Mouse (Mus musculus): Measurements from ENCODE around the gene Rack1. TPM values are rescaled to one million over a fixed set of nuclear protein-coding genes. Genes with fewer than 3 reads are reported as not detected.

The Rack1 gene
- total and polyA plus RNA-seq, 3 experiments: 3,744 to 6,330 (median 5,265) TPM

DNA sequence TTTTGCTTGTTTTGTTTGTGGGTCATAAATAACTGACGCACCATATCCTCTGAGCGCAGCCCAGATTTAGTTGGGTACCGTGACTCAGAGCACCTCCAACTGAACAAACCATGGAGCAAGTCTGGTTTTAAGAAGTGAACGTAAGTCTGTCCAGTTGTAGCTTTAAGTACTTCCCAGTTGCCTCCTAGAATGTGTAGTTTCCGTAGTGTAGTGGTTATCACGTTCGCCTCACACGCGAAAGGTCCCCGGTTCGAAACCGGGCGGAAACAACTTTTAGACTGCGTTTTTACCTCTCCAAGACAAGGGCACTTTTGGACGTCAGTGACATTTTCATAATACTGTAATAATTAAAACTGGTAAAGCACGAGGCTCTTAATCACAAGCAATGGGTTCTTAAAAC lies 18.2 kb downstream of the Rack1 start:
- Histone ChIP-seq H3K4me2 (ENCODE audit: insufficient read depth, low read depth, poor library complexity, severe bottlenecking) (peak overlapping the region; percentile 88), H3K27ac (ENCODE audit: insufficient read depth, low read depth) (no peak overlapping the region), H3K4me3 (replicated peaks in 1 of 3; ENCODE audit: low read depth in 2 of 3, low read length in 2 of 3, poor library complexity in 1 of 3) (peak overlapping the region; percentile 65 to 94 (median 85)), H3K36me3 (replicated peaks in 1 of 2; ENCODE audit: control insufficient read depth in 1 of 2, insufficient read depth in 1 of 2, low read length in 1 of 2) (peaks cover 8 to 24% of the 10 kb centered on the region in 2 experiments), H3K9ac (ENCODE audit: insufficient read depth, low read depth) (peak overlapping the region; percentile 88), H3K9me3 (replicated peaks; ENCODE audit: low read length) (no peaks in the 10 kb centered on the region), H3K4me1 (ENCODE audit: control insufficient read depth in 1 of 2, insufficient read depth in 2 of 2) (peaks cover 9 to 67% of the 10 kb centered on the region in 2 experiments), H3K27me3 (replicated peaks) (no peaks in the 10 kb centered on the region), H3K79me2 (replicated peaks; ENCODE audit: control insufficient read depth, extremely low read depth, insufficient read depth, poor library complexity, severe bottlenecking) (peaks cover 27% of the 10 kb centered on the region)
- dilution Hi-C loops (cut with MboI; ENCODE audit: extremely low pct_ligation_motif_present, extremely low pct_unique_long_range_greater_than_20kb, low sequenced_read_pairs): no loop called here
- DNase-seq (ENCODE audit: extremely low read depth): peak; percentile 98
- no peak for TF ChIP-seq RCOR1 (conservative IDR thresholded peaks at IDR 0.05; ENCODE audit: low read depth, low read length)
- TF ChIP-seq POLR2AphosphoS2 (IDR thresholded peaks at IDR 0.05; ENCODE audit: low read depth, low read length): no peak
- no peak for TF ChIP-seq NELFE (IDR thresholded peaks at IDR 0.05; ENCODE audit: low read depth, low read length)
- TF ChIP-seq MAZ (IDR thresholded peaks at IDR 0.05; ENCODE audit: low read depth, low read length): no peak
- peak; percentile 48 for TF ChIP-seq JUND (conservative IDR thresholded peaks at IDR 0.05; ENCODE audit: low read depth, low read length)
- TF ChIP-seq IRF4 (IDR thresholded peaks at IDR 0.05; ENCODE audit: low read depth, low read length): no peak; the same call in 1 of the 2 replicates
- no peak for TF ChIP-seq GABPA (IDR thresholded peaks at IDR 0.05; ENCODE audit: insufficient replicate concordance, low read depth, low read length)
- TF ChIP-seq TCF12 (IDR thresholded peaks at IDR 0.05; ENCODE audit: low read depth, low read length): no peak
- TF ChIP-seq MAX (IDR thresholded peaks at IDR 0.05; ENCODE audit: low read length): no peak
- no peak for TF ChIP-seq CHD2 (IDR thresholded peaks at IDR 0.05; ENCODE audit: low read length)
- TF ChIP-seq USF2 (conservative IDR thresholded peaks at IDR 0.05; ENCODE audit: low read depth, low read length): no peak
- no peak for TF ChIP-seq PAX5 (IDR thresholded peaks at IDR 0.05; ENCODE audit: low read length)
- no peak for TF ChIP-seq HCFC1 (IDR thresholded peaks at IDR 0.05; ENCODE audit: low read depth, low read length)
- TF ChIP-seq CHD1 (IDR thresholded peaks at IDR 0.05; ENCODE audit: low read depth, low read length): no peak
- no peak for TF ChIP-seq USF1 (IDR thresholded peaks at IDR 0.05; ENCODE audit: low read depth, low read length)
- peak; percentile 100 for TF ChIP-seq TBP (conservative IDR thresholded peaks at IDR 0.05; ENCODE audit: low read depth, low read length)
- TF ChIP-seq ZMIZ1 (IDR thresholded peaks at IDR 0.05; ENCODE audit: low read depth, low read length): no peak
- peak; percentile 73; the same call in 1 of the 2 replicates for TF ChIP-seq BHLHE40 (IDR thresholded peaks at IDR 0.05; ENCODE audit: low read depth, low read length)
- TF ChIP-seq SMC3 (IDR thresholded peaks at IDR 0.05; ENCODE audit: low read depth, low read length): no peak
- TF ChIP-seq MAFK (IDR thresholded peaks at IDR 0.05; ENCODE audit: insufficient replicate concordance, low read length): peak; percentile 97
- no peak for TF ChIP-seq MXI1 (IDR thresholded peaks at IDR 0.05; ENCODE audit: low read depth, low read length)
- TF ChIP-seq MEF2A (IDR thresholded peaks at IDR 0.05; ENCODE audit: borderline replicate concordance, low read depth, low read length): peak; percentile 68; the same call in 1 of the 2 replicates
- TF ChIP-seq ETS1 (conservative IDR thresholded peaks at IDR 0.05; ENCODE audit: low read depth, low read length): peak; percentile 39; the same call in 1 of the 2 replicates
- TF ChIP-seq CTCF (conservative IDR thresholded peaks at IDR 0.05 in 1 of 2, IDR thresholded peaks at IDR 0.05 in 1 of 2; ENCODE audit: low read depth in 2 of 2, low read length in 2 of 2): no peak
- peak; percentile 82; the same call in 1 of the 2 replicates for TF ChIP-seq E2F4 (IDR thresholded peaks at IDR 0.05; ENCODE audit: insufficient replicate concordance, low read depth, low read length)
- no peak for TF ChIP-seq ZC3H11A (IDR thresholded peaks at IDR 0.05; ENCODE audit: low read depth, low read length)
- TF ChIP-seq ZKSCAN1 (IDR thresholded peaks at IDR 0.05; ENCODE audit: borderline replicate concordance, low read depth, low read length): no peak
- TF ChIP-seq POLR2A (IDR thresholded peaks at IDR 0.05; ENCODE audit: low read depth, low read length): peak; percentile 52; the same call in 1 of the 2 replicates
- TF ChIP-seq JUN (IDR thresholded peaks at IDR 0.05; ENCODE audit: insufficient read depth, low read depth, low read length): no peak
- TF ChIP-seq UBTF (IDR thresholded peaks at IDR 0.05; ENCODE audit: low read depth, low read length): no peak
- no peak for TF ChIP-seq RAD21 (IDR thresholded peaks at IDR 0.05; ENCODE audit: low read depth, low read length)
- no peak for TF ChIP-seq MYC (IDR thresholded peaks at IDR 0.05; ENCODE audit: low read depth, low read length)
- no peak for TF ChIP-seq EP300 (IDR thresholded peaks at IDR 0.05; ENCODE audit: low read length)
- peak; percentile 93; the same call in 1 of the 2 replicates for TF ChIP-seq KAT2A (IDR thresholded peaks at IDR 0.05; ENCODE audit: insufficient replicate concordance, low read length)
- TF ChIP-seq ELF1 (IDR thresholded peaks at IDR 0.05; ENCODE audit: low read depth, low read length): peak; percentile 98
- no peak for TF ChIP-seq ZNF384 (IDR thresholded peaks at IDR 0.05; ENCODE audit: low read depth, low read length)
- peak; percentile 72 for TF ChIP-seq NRF1 (IDR thresholded peaks at IDR 0.05; ENCODE audit: low read depth, low read length)
- no peak for TF ChIP-seq SIN3A (IDR thresholded peaks at IDR 0.05; ENCODE audit: low read length)
- in situ Hi-C loops (cut with MboI; ENCODE audit: low pct_ligation_motif_present, low pct_unique_long_range_greater_than_20kb, low sequenced_read_pairs): loop anchor here (5.0 kb wide), 1 partner anchor 34 kb away; no protein-coding TSS in a partner anchor
